Mouse (Mus musculus): Measurements from ENCODE around the gene Prpsap1.

The Prpsap1 gene

DNA sequence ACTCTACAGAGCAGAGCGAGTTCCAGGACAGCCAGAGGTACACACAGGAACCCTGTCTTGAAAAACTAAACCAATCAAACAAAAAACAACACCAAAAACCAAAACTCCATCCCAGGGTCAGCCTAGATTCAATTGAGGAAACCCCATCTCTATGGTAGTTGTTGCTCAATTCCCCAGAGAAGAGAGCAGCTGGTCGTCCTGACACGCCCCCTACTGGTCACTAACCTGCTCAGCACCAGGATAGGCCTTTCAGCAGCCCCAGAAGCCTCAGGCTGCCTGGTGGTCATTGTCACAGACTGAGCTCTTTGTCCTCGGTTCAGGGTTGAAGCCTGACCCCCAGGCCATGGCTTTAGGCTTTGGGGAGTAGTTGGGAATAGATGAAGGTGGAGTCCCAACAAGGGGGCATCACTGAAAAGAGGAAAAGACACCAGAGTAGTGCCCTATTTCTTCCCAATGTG is at the start of gene Prpsap1:
TSS of gene Prpsap1 (minus strand) at position 408 of the 458 bp plus-strand sequence.
- in situ Hi-C loops (cut with MboI, MseI), result loop anchor here (5.0 kb wide), 1 partner anchor 38 kb away; the partner anchor contains the start of gene Sphk1

DNA sequence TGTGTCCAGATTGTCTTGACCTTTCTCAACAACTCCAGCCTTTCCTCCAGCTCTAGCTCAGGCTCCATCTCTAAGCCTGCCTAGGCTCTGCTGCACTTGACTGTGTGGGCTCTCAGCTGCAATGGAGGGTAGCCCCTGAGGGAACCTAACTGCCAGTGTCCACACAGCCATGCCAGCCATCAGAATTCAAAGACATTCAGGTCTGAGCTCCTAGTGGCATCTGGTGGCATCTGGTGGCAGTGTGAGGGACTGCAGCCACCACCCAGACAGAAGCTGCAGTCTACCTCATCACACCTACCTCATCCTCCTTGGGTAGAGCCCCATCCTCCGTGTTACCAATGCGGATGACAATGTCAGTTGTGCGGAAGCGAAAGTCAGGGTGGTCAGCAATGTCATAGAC is 49.1 kb upstream of the Prpsap1 start:
- in situ Hi-C loops (cut with MboI, MseI), result no loop called here

DNA sequence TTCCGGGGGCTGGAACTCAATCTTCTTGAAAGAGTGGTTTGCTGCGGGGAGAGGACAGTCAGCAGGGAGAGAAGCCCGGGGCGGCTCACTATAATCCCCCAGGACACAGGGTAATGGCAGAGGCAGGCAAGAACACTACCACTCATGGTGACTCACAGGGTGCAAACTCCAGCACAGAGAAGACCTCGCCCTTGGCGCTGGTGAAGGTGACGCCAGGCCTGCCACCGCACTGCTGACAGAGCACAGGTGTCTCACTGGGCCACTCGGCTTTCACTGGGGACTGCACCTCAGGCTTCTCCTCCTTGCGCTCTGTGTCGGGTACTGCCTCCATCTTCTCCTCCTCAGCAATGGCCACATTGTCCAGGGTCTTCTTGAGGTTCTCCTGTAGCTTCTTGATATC is 47.2 kb upstream of the Prpsap1 start:
- in situ Hi-C loops (cut with MboI, MseI), result no loop called here

DNA sequence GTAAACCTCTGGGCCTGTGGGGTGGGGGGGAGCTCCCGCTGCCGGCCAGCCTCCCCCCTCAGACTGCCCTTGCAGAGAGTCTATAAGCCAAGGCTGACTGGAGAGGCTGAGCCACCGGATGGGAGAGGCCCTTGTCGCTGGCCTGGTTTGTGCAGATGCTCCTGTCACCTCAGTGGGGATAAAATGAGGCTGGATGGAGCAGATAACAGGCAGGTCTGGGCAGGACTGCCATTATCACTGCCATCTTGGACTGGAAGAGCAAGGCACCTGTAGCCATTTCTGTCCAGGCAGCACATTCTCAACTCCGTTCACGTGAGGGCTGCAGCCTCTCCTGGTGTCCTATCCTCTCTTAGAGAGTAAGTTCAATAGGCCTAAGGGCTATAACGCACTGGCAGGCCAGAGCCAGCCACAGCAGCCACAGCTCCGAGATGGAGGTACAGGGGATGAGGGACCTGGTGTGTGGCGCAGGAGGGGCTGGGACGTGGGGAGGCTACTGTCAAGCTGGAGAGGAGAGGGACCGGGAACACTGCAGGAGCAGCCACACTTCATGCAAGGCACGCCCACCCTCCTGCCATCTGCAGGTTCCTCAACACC is 44.2 kb upstream of the Prpsap1 start:
- in situ Hi-C loops (cut with MboI, MseI), result no loop called here

DNA sequence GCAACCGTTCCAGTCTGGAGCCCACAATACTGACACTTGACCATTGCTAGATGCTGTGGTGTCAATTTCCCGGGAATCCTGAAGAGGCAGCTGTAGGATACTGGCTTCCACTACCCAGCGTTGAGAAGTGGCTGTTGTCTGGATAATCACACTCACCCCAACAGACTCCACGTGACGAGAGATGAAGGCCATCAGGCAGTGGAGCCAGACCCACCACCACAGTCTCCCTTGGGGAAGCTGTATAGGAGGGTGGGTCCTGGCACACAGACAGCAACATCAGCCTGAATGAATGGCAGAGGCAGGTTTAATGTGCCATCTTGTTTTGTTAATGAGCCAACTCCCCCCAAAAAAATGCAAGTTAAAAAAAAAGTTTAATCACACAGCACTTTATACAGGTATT is 43.4 kb upstream of the Prpsap1 start:
- in situ Hi-C loops (cut with MboI, MseI), result no loop called here

DNA sequence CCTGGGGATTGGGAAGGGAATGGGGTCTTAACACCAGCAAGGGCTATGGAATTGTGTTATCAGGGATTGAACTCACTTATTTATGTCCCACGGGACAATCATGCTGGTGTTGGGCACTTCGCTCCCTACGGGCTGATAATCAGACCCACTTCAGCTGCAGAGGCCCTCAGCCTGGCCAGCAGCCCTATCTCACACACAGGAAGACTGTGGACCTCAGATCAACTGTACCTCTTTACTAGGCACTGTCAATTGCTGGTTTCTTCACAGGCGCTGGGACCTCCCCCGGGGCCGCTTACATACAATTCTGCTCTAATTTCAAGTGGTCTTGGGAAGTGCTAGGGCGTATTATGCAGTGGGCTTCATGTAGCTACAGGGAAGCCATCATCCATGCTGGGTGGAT is 42.7 kb upstream of the Prpsap1 start:
- in situ Hi-C loops (cut with MboI, MseI), result no loop called here

DNA sequence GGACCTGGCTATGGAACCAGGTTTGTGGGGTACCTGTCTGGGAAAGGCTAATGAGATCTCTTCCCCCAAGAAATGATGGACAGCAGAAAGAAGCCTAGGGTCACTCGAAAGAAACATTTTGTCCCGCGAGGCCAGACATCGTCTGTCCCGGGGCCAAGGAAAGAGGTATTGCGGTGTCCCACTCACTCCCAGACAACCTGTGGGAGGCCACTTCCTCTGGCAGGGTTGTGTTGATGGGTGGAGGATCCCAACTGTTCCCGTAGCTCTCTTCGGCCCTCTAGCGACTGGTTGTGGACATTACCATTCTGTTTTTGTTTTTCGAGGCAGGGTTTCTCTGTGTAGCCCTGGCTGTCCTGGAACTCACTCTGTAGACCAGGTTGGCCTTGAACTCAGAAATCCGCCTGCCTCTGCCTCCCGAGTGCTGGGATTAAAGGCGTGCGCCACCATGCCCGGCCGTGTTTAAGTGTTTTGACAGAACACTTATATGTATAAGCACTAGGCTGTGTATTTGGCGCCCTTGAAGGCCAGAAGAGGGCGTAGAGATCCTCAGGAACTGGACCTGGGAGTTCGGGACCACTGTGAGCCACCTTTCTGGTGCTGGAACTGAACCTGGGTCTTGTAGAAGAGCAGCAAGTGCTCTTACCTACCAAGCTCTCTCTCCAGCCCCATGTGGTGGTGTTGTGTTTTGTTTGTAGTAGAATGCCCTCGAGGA is 40.3 kb upstream of the Prpsap1 start:
- in situ Hi-C loops (cut with MboI, MseI), result loop anchor here (5.0 kb wide), 1 partner anchor 42 kb away; the partner anchor contains the start of gene Prpsap1

DNA sequence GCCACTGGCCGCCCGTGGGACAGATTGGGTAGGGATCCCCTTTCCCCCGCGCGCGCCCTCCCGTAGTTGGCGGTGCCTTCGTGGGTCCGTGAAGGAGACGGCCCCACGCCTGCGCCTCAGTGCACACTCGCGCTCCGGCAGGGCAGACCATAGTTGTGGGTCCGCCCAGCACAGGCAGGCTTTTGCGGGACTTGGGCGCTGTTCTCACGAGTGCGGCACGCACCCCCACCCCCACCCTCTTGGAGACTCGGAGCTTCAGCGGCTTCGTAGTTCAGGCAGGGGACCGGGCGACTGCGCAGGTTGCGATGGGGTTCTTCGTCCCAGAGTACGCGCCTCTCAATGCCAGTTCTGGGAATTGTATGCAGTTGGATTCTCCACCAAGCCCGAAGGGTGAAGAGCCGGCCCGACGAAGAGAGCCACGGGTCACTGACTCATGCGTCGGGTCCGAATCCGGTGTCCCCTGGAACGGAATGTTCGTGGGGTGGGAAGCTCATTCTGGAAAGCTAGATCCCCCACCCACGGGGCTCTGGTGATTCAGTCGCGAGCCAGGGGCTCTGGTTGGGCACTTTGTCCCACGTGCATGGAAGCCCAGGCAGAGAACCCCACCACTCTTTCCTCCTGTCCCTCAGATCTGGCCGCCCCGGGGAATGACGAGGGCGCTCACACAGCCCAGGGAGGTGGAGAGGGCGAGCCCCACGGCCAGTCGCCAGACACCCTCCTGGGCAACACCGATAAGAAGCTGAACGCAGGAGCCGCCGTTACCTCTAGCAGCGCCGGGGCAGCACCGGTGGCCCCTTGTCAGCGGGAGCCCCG is 39.5 kb upstream of the Prpsap1 start:
- in situ Hi-C loops (cut with MboI, MseI), result loop anchor here (5.0 kb wide), 1 partner anchor 41 kb away; the partner anchor contains the start of gene Prpsap1

DNA sequence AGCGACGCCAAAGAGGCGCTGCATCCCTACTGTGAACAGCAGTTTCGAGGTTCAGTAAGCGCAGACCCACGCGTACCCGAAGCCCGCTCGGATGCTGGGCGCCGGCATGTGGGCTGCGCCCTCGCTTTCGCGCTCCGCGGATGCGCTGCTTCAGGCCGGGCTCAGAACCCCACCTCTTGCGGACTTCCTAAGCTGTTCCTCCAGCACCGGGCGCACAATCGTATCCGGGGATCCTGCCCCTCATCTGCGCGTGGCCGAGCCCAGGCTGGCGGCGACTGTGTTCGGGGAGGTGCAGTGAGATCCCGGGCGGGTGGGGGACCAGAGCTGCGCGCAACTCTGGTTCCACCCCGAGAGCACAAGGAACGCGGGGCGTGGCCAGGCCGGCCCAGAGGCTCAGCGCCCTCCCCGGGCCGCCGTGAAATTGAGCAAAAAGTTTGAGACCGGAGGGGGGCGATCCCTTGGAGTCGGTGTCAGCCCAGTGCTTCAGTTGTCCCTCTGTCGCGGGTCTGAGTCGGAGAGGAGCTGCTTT is 38.9 kb upstream of the Prpsap1 start:
- in situ Hi-C loops (cut with MboI, MseI), result loop anchor here (5.0 kb wide), 1 partner anchor 41 kb away; the partner anchor contains the start of gene Prpsap1

DNA sequence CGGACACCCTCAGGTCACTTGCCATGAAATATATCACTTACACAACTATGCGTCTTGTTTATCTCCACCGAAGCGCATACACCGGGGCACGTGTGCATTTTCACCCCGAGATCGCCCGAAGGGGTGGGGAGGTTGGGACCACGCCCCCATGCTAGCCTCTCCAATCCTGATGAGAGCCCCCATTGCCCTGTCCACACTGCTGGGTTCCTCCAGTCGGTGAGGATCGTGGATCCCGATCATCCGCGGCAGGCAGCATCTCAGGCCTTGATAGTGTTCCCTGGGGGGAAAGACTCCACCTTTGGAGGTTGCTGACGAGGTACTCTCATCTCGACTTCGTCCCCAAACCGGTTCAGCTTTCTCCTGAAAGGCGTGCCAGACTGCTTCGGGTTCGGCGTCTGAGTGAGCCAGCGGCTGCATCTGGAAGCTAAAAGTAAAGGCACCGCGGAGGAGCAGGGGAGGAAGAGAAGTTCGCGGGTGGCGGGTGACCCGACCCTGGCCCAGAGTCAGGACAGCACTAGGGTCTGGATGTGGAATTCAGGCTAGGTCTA is 38.3 kb upstream of the Prpsap1 start:
- in situ Hi-C loops (cut with MboI, MseI), result loop anchor here (5.0 kb wide), 1 partner anchor 40 kb away; the partner anchor contains the start of gene Prpsap1

DNA sequence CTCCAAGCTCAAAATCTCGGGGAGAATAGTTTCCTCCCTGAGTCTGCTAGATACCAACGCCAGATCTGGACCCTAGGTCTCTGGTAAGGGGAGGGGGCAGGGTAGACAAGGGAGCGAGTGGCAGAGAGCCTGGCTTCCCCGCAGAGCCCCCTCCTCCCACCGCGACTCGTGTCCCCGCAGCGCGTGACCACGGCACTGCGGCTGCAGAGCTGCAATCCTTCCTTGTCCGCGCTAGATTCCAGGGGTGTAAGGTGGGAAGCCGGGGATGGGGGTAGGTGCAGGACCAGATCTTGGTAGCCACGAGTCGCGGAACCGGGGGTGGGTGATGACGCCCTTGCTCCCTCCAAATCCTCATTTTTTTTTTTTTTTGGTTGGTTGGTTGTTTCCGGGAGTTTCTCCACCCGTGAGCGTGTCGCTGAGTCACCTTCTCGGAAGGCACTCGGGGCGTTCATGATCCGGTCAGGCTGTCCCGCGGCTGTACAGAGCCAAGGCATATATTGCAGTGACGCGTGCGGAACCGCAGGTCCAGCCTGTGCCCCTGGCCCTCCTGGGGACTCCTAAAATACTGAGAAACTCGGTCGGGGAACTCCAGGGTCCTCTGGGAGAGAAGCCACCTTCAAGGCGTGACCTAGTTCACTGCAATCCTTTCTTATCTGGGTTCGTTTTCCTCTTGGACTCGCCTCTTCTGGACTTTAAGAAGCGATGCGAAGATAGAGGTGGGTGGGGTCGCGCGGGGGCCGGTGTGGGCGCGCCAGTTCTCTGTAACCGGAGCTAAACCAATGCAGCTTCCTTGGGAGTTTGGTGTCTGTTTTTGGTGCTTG is 37.6 kb upstream of the Prpsap1 start:
- in situ Hi-C loops (cut with MboI, MseI), result loop anchor here (5.0 kb wide), 1 partner anchor 39 kb away; the partner anchor contains the start of gene Prpsap1

DNA sequence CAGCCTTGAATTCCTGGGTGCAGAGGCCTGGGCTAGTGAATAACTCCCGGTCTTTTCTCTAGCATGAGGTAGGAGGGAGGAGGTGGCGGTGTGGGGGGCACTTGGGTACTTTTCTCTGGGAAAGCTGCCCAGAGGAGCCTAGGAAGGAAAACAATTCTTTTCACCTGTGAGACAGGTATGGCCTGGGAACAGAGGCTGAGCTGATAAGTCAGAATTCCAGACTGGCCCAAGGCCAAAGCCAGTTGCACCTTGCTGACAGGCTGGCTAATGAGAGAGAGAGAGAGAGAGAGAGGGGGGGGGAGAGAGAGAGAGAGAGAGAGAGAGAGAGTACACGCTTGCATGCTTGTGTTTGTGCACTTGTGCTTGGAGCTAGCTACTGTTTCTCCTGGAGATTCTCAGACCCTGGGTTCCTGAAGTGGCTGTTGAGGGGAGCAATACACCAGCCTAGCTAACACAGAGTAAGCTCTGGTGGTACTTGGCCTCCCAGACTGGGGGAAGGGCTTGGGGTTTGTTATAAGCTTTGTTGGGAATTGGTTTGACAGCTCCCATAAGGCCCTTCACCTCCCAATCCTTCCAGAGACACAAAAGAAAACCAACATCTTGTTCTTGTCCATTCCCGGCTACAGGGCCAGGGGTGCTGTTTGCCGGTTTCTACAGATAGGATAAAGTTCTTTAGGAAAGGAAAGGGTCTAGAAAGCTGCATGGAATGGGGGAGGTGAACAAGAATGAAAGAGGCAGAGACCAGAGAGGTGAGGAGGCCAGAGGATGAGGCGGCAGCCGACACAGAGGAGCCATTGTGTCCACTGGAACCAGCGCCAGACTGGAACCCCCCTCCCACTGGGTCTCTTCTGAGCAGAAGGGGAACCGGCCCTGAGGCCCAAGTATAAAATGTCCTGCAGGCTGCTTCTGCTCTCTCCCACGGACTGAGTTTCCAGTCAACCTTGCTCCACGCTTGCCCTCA is 36.5 kb upstream of the Prpsap1 start, which contains the start of gene Sphk1:
TSS of gene Sphk1 (plus strand) at position 739 of the 961 bp plus-strand sequence.
- in situ Hi-C loops (cut with MboI, MseI), result loop anchor here (5.0 kb wide), 1 partner anchor 38 kb away; the partner anchor contains the start of gene Prpsap1

DNA sequence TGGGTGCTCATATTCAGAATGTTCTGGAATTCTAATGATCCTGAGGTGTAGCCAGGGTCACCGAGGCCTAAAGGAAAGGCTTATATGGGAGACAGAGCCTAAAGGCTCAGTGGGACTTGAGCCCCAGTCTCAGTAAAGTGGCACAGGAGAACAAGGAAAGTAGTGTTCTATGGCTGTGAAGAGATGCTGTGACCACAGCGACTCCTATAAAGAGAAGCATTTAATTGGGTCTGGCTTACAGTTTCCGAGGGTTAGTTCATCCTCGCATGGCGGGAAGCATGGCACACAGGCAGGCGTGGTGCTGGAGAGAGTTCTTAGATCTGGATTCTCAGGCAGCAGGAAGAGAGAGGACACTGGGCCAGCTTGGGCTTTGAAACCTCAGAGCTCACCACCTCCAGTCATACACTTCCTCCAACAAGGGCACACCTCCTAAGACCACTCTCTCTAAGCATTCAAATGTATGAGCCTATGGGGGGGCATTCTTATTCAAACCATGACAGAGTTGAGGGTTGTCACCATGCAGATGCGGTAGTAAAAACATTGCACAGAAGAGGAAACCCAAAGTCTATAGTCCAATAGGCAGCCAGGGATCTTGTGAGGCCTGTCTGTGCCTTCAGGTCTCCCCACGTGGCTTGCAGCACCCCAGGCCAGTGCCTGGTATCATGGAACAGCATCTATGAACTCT is 34.8 kb upstream of the Prpsap1 start:
- in situ Hi-C loops (cut with MboI, MseI), result no loop called here

DNA sequence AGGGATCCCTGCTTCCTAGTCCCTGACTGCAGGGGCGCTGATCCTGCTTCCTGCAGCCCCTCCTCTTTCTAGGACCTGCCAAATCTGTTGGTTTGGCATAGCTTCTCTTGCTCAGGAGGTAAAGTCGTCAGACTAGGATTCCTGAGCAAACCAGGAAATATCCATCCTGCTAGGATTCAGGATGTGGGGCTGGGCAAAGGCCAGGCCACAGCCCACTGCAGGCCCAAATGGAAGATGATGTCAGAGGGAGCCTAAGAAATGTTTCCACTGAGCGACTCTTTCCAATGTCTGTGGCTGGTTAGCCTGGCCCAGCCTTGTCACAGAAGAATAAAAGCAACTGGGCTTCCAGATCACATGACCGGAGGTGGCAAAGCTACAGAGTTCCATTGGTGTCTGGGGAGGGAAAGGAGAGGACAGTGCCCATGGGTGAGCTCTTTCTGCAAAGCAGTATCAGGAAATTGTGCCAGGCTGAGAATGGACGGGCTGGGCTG is 29.7 kb upstream of the Prpsap1 start:
- in situ Hi-C loops (cut with MboI, MseI), result no loop called here

DNA sequence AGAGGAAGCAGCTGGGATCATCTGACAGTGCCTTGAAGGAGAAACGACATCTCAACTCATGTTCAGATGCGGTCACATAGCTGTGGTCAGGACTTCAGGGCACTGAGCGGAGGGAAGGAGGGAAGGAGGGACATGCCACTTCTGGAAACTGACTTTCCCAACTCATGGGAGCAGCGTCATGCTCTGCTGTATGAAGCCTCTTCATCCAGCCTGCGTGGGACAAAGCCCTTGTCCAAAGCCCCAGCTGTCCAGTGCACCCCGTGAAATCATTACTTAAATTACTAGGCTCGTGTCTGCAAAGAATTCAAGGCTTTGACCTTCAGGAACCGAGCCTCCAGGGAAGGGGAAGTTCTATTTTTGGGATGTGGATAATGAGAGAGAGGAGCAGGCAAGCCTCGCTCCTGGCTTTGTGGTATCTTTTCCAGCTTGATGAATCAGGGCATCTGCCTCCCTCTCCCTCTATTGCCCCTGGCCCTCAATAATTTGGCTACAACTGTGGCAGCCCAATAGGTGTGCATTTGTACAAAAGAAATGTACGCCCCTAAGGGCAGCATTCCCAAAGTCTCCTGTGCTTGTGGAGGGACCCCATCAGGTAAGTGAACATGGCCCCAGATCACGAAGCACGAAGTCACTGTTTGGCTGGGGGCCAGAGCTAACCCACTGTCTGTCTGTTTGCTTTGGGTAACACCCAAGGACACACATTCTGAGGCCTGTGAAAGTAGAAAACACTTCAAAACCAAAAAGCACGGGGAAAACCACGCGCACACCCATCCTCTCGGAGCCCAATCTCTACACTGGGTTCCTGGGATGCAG is 29.1 kb upstream of the Prpsap1 start:
- in situ Hi-C loops (cut with MboI, MseI), result no loop called here

DNA sequence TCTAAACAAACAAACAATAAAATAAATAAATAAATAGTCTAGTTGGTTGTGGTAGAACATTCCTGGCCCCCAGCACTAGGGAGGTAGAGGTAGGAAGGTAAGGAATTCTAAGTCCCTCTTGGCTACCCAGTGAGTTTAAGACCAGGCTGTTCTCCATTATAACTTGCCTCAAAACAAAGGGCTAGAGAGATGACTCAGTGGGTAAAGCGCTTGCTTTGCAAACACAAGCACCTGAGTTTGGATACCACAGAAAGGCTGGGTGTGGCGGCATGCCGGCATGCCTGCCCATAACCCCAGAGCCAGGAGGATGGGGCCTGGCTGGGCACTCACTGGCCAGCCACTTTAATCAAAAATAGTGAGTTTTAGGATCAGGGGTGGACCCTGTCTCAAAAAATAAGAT is 28.0 kb upstream of the Prpsap1 start:
- in situ Hi-C loops (cut with MboI, MseI), result no loop called here

DNA sequence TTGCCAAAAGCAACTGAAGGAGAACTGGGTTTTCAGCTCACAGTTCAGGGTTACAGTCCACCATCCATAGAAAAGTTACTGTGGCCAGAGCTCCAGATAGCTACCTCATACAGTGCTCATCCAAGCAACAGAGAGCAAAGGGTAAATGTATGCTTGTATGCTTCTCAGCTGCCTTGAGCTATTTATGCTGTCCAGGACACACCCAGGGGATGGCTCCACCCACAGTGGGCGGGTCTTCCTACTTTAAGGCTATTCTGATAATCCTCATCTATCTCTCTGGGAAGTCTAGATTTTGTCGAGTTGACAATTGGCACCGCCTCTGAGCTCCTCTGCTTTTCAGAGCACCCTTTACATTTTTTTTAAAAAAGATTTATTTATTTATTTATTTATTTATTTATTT is 27.1 kb upstream of the Prpsap1 start:
- in situ Hi-C loops (cut with MboI, MseI), result no loop called here

DNA sequence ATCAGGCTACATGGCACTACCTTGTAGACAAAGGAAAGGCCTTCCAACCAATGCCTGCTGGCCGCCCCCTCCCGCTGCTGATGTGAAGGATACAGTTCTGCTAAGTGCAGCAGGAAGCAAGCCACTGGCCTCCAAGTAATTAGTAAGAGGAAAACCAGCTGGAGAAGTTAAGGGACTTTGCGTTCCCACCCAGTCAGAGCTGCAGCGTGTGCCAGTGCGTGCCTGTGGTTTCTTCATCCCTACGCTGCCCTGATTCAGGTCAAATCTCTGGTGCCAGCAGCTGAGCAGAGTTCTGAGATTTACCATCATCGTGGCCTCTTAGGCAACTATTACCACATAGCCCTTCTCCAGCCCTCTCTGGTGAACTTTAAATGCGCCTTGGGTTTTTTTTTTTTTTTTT is 24.5 kb upstream of the Prpsap1 start:
- in situ Hi-C loops (cut with MboI, MseI), result no loop called here

All from T-helper 1 cell (primary cell).